Mouse (Mus musculus) forebrain, embryonic 10.5 days (tissue): ENCODE measurements around the gene Nxf3. TPM values are rescaled to one million over a fixed set of nuclear protein-coding genes. Genes with fewer than 3 reads are reported as not detected.
"Not testable (repeated sequence)": the region's sequence is repeated elsewhere in the genome, so short reads cannot be mapped to it uniquely, and the experiment has no call there.

Experiments
- DNase-seq: peaks from one replicate; pipeline ENCODE4 v3.0.0-alpha.2; 2017; ENCODE audit warnings: low spot score; ENCODE audit errors: extremely low spot score
- H3K27ac ChIP-seq: fragments of 300-500 bp; sonication (generic); 2 replicates; pipeline ENCODE4 v1.5.1; 2016; ENCODE audit warnings: mild to moderate bottlenecking
- H3K27me3 ChIP-seq: fragments of 300-500 bp; sonication (generic); 2 replicates; pipeline ENCODE4 v1.6.1; 2016; ENCODE audit warnings: mild to moderate bottlenecking; ENCODE audit not compliant: poor library complexity, severe bottlenecking
- H3K36me3 ChIP-seq: fragments of 300-500 bp; sonication (generic); replicated peaks from 2 replicates; pipeline ENCODE4 v1.6.1; 2016; ENCODE audit warnings: mild to moderate bottlenecking, moderate library complexity
- H3K4me1 ChIP-seq: fragments of 300-500 bp; sonication (generic); 2 replicates; pipeline ENCODE4 v1.6.1; 2016
- H3K4me3 ChIP-seq: fragments of 300-500 bp; sonication (generic); 2 replicates; pipeline ENCODE4 v1.5.1; 2016; ENCODE audit warnings: mild to moderate bottlenecking, moderate library complexity
- H3K9me3 ChIP-seq: fragments of 300-500 bp; sonication (generic); 2 replicates; pipeline ENCODE4 v1.6.1; 2016; ENCODE audit warnings: mild to moderate bottlenecking, moderate library complexity
- WGBS: fragments of 180-500 bp; shearing (Covaris S2); methylation state at CpG from one replicate; pipeline ENCODE4 v1.1.7; 2016; 5-methylcytosine and 5-hydroxymethylcytosine counted together
- polyA plus RNA-seq: library from polyadenylated mRNA; unstranded; fragments of >200 nt; fragmentation: Nextera tagmentation; extraction: Ambion mirVana; gene quantifications from 2 replicates; pipeline ENCODE4 v1.2.1, GENCODE M21; 2016

Nxf3 gene
- polyA plus RNA-seq: not detected in 2 replicates

DNA sequence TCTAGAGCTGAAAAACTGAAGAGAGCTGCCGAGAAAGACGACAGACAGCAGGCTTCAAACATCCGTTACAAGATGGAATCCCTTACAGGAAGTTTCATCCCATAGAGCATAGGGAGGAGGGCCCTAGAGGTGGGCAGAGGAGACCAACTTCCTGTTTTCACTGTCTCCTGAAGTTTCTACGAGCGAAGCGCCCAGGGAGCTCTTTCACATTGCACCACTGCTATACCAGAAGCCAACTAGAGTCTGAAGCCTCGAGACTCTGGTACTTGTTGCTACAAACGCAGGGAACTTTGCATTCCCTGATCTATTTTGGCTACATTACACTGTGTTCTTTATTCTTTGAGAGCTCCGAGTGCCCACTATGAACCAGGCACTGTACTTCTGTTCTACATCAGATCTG, at the start of gene Nxf3:
Nxf3 (minus strand) TSS at position 101 of the 400 bp plus-strand sequence.
- WGBS: 85% methylated on average over 9 of the region's 9 CpGs

DNA sequence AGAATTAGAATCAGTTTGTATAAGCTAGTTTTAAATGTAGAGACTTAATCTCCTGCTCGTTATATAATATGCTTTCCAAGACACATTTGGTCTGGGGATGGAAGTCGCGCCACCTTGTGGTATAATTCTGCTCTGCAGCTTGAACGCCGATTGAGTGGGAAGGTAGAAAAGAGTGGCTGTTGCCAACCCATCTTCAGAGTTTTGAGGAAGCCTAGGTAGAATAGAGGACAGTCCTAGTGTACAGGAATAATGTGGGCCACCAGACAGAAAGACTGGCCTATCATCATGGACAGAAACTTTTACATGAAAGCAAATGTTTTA, 42.6 kb upstream of the Nxf3 start:
- Histone ChIP-seq H3K4me3 (no peak overlapping the region), H3K36me3 (no peaks in the 10 kb centered on the region), H3K27me3 (0 out of 2 replicates have a peak, but pooled peaks cover 3% of the 10 kb centered on the region), H3K27ac (no peak overlapping the region), H3K4me1 (no peaks in the 10 kb centered on the region), H3K9me3 (no peaks in the 10 kb centered on the region)
- DNase-seq: peak; percentile 40
- WGBS: 12% methylated on average over 5 of the region's 5 CpGs

More for the DNA sequence above, at the start of gene Nxf3:
- peaks cover 21% of the 10 kb centered on the region for H3K27me3 ChIP-seq
- no peak within 1 kb of the TSS for H3K4me3 ChIP-seq
- no peak for DNase-seq
- no peak within 1 kb of the TSS for H3K27ac ChIP-seq
- H3K36me3 ChIP-seq: no peaks in the 10 kb centered on the region
- no peaks in the 10 kb centered on the region for H3K4me1 ChIP-seq
- no peaks in the 10 kb centered on the region for H3K9me3 ChIP-seq

- Histone ChIP-seq H3K9me3 (no peaks in the 10 kb centered on the region), H3K27ac (no peak overlapping the region), H3K4me3 (no peak overlapping the region), H3K36me3 (no peaks in the 10 kb centered on the region), H3K4me1 (no peaks in the 10 kb centered on the region), H3K27me3 (0 out of 2 replicates have a peak, but pooled peaks cover 3% of the 10 kb centered on the region)
- WGBS: 64% methylated on average over 8 of the region's 8 CpGs
- DNase-seq: no peak
These were observed 42.1 kb upstream of the Nxf3 start for GRCm38 (mm10) chrX:136127038-136127743.

DNA sequence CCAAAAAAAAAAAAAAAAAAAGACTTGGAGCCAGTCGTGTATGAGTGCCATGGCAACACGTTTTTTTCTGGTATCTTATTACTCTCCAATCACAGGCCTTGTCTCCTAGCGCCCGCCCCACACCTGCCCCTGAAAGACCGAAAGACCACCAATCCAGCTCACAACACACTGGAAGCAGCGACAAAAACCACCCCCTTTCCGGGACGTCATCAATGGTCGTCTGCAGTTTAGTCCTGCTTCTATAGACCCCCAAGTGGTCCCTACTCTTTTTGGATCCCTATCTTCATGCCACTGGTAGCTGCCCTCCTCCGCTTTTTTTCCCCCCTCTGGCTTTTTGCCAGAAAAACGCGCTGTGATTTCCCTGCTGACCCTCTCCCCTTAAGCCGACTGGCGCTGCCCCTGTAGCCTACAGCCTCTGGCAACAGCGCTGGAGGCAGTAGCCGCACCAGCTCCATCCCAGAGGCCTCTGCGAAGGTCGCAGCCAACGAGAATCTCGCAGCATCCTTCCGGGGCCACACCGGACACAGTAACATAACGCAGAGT, 30.4 kb upstream of the Nxf3 start:
- no peaks in the 10 kb centered on the region for H3K36me3 ChIP-seq
- peak overlapping the region; percentile 84 for H3K27ac ChIP-seq
- H3K4me1 ChIP-seq: no peaks in the 10 kb centered on the region
- DNase-seq: peak; percentile 75
- H3K27me3 ChIP-seq: peaks cover 46% of the 10 kb centered on the region
- no peaks in the 10 kb centered on the region for H3K9me3 ChIP-seq
- peak overlapping the region; percentile 53 for H3K4me3 ChIP-seq
- 23% methylated on average over 23 of the region's 23 CpGs for WGBS

- Histone ChIP-seq H3K27me3 (peaks cover 46% of the 10 kb centered on the region), H3K27ac (no peak overlapping the region), H3K4me1 (no peaks in the 10 kb centered on the region), H3K4me3 (peak overlapping the region; percentile 53; the same call in 1 of the 2 replicates), H3K9me3 (no peaks in the 10 kb centered on the region), H3K36me3 (no peaks in the 10 kb centered on the region)
- WGBS: 45% methylated on average over 4 of the region's 4 CpGs
- DNase-seq: no peak
These were observed 30.0 kb upstream of the Nxf3 start for GRCm38 (mm10) chrX:136115015-136115414.

GRCm38 (mm10) chrX:136107942-136108341, 22.9 kb upstream of the Nxf3 start:
- DNase-seq: no peak
- WGBS: 47% methylated on average over 6 of the region's 6 CpGs
- Histone ChIP-seq H3K4me3 (no peak overlapping the region), H3K27ac (no peak overlapping the region), H3K9me3 (no peaks in the 10 kb centered on the region), H3K4me1 (peaks cover 5% of the 10 kb centered on the region; the same call in 1 of the 2 replicates), H3K36me3 (no peaks in the 10 kb centered on the region), H3K27me3 (peaks cover 34% of the 10 kb centered on the region)

- no peak overlapping the region for H3K4me3 ChIP-seq
- H3K9me3 ChIP-seq: no peaks in the 10 kb centered on the region
- no peak overlapping the region for H3K27ac ChIP-seq
- no peak for DNase-seq
- peaks cover 20% of the 10 kb centered on the region; the same call in 1 of the 2 replicates for H3K27me3 ChIP-seq
- H3K4me1 ChIP-seq: peaks cover 5% of the 10 kb centered on the region; the same call in 1 of the 2 replicates
- no peaks in the 10 kb centered on the region for H3K36me3 ChIP-seq
- WGBS: 70% methylated on average over 3 of the region's 3 CpGs
These were observed 19.7 kb upstream of the Nxf3 start for GRCm38 (mm10) chrX:136104724-136105088.

GRCm38 (mm10) chrX:136104046-136104723, 19.1 kb upstream of the Nxf3 start:
- no peak overlapping the region for H3K27ac ChIP-seq
- H3K4me3 ChIP-seq: no peak overlapping the region
- H3K4me1 ChIP-seq: peaks cover 5% of the 10 kb centered on the region; the same call in 1 of the 2 replicates
- no peaks in the 10 kb centered on the region for H3K36me3 ChIP-seq
- no peak for DNase-seq
- H3K27me3 ChIP-seq: peaks cover 19% of the 10 kb centered on the region; the same call in 1 of the 2 replicates
- WGBS: 80% methylated on average over 4 of the region's 4 CpGs
- H3K9me3 ChIP-seq: no peaks in the 10 kb centered on the region

DNA sequence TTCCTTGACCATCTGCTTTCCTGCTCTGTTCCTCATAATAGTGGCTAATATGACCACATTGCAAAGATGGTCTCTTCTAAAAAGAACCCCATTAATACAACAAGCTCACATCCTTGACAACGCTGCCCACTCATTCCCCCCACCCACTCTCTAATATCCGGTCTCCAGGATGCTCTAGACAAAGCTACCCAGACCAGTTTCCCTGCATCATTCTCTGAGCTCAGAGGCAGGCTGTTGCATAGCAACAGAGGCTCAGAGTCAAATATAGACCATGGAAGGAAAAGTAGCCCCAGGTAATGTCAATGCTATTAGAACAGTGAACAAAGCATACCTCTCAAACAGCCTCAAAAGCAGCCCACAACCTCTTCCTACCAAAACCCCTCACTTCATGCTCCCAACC, 9.4 kb upstream of the Nxf3 start:
- WGBS: 69% methylated on average over 2 of the region's 2 CpGs
- no peak for DNase-seq
- no peaks in the 10 kb centered on the region for H3K9me3 ChIP-seq
- no peaks in the 10 kb centered on the region for H3K36me3 ChIP-seq
- peaks cover 43% of the 10 kb centered on the region for H3K27me3 ChIP-seq
- no peaks in the 10 kb centered on the region for H3K4me1 ChIP-seq
- no peak overlapping the region for H3K4me3 ChIP-seq
- H3K27ac ChIP-seq: no peak overlapping the region

GRCm38 (mm10) chrX:136092497-136093279, 7.6 kb upstream of the Nxf3 start:
- Histone ChIP-seq H3K4me1 (no peaks in the 10 kb centered on the region), H3K27ac (no peak overlapping the region), H3K9me3 (no peaks in the 10 kb centered on the region), H3K27me3 (peaks cover 36% of the 10 kb centered on the region), H3K4me3 (no peak overlapping the region), H3K36me3 (no peaks in the 10 kb centered on the region)
- DNase-seq: no peak
- WGBS: 53% methylated on average over 2 of the region's 2 CpGs

GRCm38 (mm10) chrX:136068020-136068419, 17.0 kb downstream of the Nxf3 start, which contains the start of gene Bex2:
Gene Bex2, minus strand, starts transcription at chrX:136068236.
- peak within 1 kb of the TSS; percentile 82 for H3K27ac ChIP-seq
- not testable (repeated sequence) for DNase-seq, H3K9me3 ChIP-seq

GRCm38 (mm10) chrX:136067201-136067991, 17.7 kb downstream of the Nxf3 start:
- 27% methylated on average over 10 of the region's 48 CpGs for WGBS
- H3K9me3 ChIP-seq, H3K4me1 ChIP-seq, H3K27me3 ChIP-seq: not testable (repeated sequence)
- Histone ChIP-seq H3K36me3 (peaks cover 11% of the 10 kb centered on the region), H3K4me3 (peak overlapping the region; percentile 56), H3K27ac (peak overlapping the region; percentile 82)
- DNase-seq: peak; percentile 32

More at GRCm38 (mm10) chrX:136068020-136068419, 17.0 kb downstream of the Nxf3 start, which contains the start of gene Bex2:
- not testable (repeated sequence) for H3K27me3 ChIP-seq, H3K4me1 ChIP-seq
- peaks cover 11% of the 10 kb centered on the region for H3K36me3 ChIP-seq
- WGBS: no CpG with 5 or more reads among the region's 32 CpGs
- H3K4me3 ChIP-seq: peak within 1 kb of the TSS; percentile 56
